In genomic region chr9:106842800-106843199, GRCm38 (mm10) we compare ENCODE assay signal across 17 mouse cellular contexts. TPM values are rescaled to one million over a fixed set of nuclear protein-coding genes. Genes with fewer than 3 reads are reported as not detected.
A peak's percentile ranks its signal among the peaks of the same experiment; 100 is the strongest.
DNase-seq lines count a peak whose midpoint lies in the region.
"Had no signal": no experiment of that assay in that cellular context is flagged by ENCODE, and none has a peak within 500 bp of the region (broad histone marks: within the 10 kb centered on the region; RNA-seq: fewer than 3 reads in every experiment).

No protein-coding gene starts in this region.

- intact Hi-C loops in heart, postnatal 14 days (cut with DNase I): no loop called here

- peak; percentile 74 for DNase-seq in heart, adult 11 months
- DNase-seq in heart, postnatal 14 days: no peak
- DNase-seq in ES-CJ7 (ENCODE audit: low read depth, low spot score) (peak; percentile 46), R1 (ENCODE audit: low read depth, low spot score) (peak; percentile 83)
- DNase-seq in gastrocnemius, adult 18-20 months (ENCODE audit: low spot score): no peak
- DNase-seq in layer of hippocampus, adult 9-10 months (ENCODE audit: low spot score): no peak
- no peak for DNase-seq in retina, embryonic 14.5 days (ENCODE audit: low spot score)
- DNase-seq: adrenal gland, adult 8-10 months; adrenal gland, postnatal 14 days; adrenal gland, postnatal 36 days; B cell, adult 2 months; cerebellum, adult 18-20 months; cerebellum, adult 8-10 months; cerebellum, adult 9-11 months; cerebellum, postnatal 14 days; cerebellum, postnatal 36 days; embryo, embryonic 11 days had no signal

RNA-seq across cellular contexts. Expression of gene Dcaf1, which starts 21.1 kb away (rescaled TPM):
- total RNA-seq in heart, postnatal 14 days (2021): 10 to 100 TPM; 21.9 to 23.0 TPM
- total RNA-seq in gastrocnemius, adult 18-20 months (2021): 10 to 100 TPM; 20.6 to 22.6 TPM

RNA-seq across cellular contexts. Expression of gene Rbm15b, which starts 44.4 kb away (rescaled TPM):
- 10 to 100 TPM; 14.3 to 16.3 TPM for total RNA-seq in heart, postnatal 14 days (2021)
- 1 to 10 TPM; 4.3 to 5.2 TPM for total RNA-seq in gastrocnemius, adult 18-20 months (2021)

RNA-seq across cellular contexts. Expression of gene Manf, which starts 49.0 kb away (rescaled TPM):
- total RNA-seq in heart, postnatal 14 days (2021): 100 to 1,000 TPM in 1 of 2 experiments, 10 to 100 TPM in 1; 70.5 to 106 TPM
- total RNA-seq in gastrocnemius, adult 18-20 months (2021): 10 to 100 TPM; 33.0 to 42.8 TPM

RNA-seq across cellular contexts. Expression of gene Rad54l2, which starts 53.8 kb away (rescaled TPM):
- 10 to 100 TPM; 11.7 to 11.8 TPM for total RNA-seq in heart, postnatal 14 days (2021)
- total RNA-seq in gastrocnemius, adult 18-20 months (2021): 1 to 10 TPM; 6.6 to 6.9 TPM

Comparison
In these comparisons a context has a peak if more than half of its experiments do, and no peak if none do; other contexts are left out.
1. DNase-seq: peak in heart, adult 11 months (single experiment), ES-CJ7 (single experiment) and R1 (single experiment); none in heart, postnatal 14 days (0 of 2), gastrocnemius, adult 18-20 months (single experiment), layer of hippocampus, adult 9-10 months (single experiment) and retina, embryonic 14.5 days (single experiment).